8 mouse cellular contexts compared by ENCODE assay signal in the genomic region with DNA sequence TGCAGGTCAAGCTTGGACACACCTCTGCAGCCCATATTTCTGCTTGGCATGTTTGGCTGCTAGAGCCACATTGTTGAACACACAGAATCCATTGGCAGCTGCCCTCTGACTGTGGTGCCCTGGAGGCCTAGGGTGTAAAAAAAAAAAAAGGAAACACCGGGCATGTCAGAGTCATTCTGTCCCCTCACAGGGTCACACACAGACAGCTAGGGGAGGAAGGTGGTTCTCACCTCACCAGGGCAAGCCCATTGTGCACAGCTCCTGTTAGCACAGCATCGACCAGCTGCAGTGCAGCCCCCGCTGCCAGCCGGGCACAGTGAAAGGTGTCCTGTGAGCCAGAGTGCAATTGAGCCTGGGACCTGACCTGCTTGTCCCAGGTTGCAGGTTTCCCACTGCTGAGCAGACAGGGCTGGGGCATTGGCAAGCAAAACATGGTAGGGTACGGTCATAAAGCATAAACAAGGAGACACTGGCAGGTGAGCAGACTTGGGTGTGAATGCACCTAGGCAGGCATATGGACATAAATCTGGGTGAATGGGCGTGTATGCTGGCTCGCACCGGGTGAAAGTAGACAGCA. TPM values are rescaled to one million over a fixed set of nuclear protein-coding genes. Genes with fewer than 3 reads are reported as not detected.
A peak's percentile ranks its signal among the peaks of the same experiment; 100 is the strongest.
DNase-seq lines count a peak whose midpoint lies in the region; ATAC-seq lines count a peak whose summit lies in the region.

No protein-coding gene starts in this region.

- no peak overlapping the region for H3K27ac ChIP-seq in kidney, embryonic 16.5 days (ENCODE audit: low read length)
- no peak overlapping the region for H3K27ac ChIP-seq in embryonic facial prominence, embryonic 14.5 days (replicated peaks; ENCODE audit: low read depth, low read length)
- no peak overlapping the region for H3K27ac ChIP-seq in intestine, embryonic 16.5 days (ENCODE audit: low read length)
- H3K27ac ChIP-seq in neural tube, embryonic 13.5 days (replicated peaks), result peak overlapping the region; percentile 81; the same call in 1 of the 2 replicates

- H3K4me1 ChIP-seq in kidney, embryonic 16.5 days (ENCODE audit: insufficient read depth, low read length), result peaks cover 23% of the 10 kb centered on the region
- H3K4me1 ChIP-seq in embryonic facial prominence, embryonic 14.5 days (ENCODE audit: control insufficient read depth, insufficient read depth, low read length), result peaks cover 19% of the 10 kb centered on the region
- peaks cover 22% of the 10 kb centered on the region for H3K4me1 ChIP-seq in intestine, embryonic 16.5 days (ENCODE audit: control insufficient read depth, insufficient read depth, low read length)
- H3K4me1 ChIP-seq in neural tube, embryonic 13.5 days (replicated peaks), result peaks cover 34% of the 10 kb centered on the region

- DNase-seq in kidney, adult 8-10 months, result no peak
- DNase-seq in embryonic facial prominence, embryonic 14.5 days (ENCODE audit: low spot score), result no peak
- no peak for DNase-seq in right cerebral cortex, postnatal 36 days (ENCODE audit: low spot score in 2 of 2)
- no peak for DNase-seq in T-cell, adult 2 months (ENCODE audit: low spot score)
- no peak for DNase-seq in left cerebral cortex, postnatal 36 days (ENCODE audit: low spot score in 2 of 2)

- H3K4me3 ChIP-seq in kidney, embryonic 16.5 days (ENCODE audit: low read length), result peak overlapping the region; percentile 65
- peak overlapping the region; percentile 59 for H3K4me3 ChIP-seq in embryonic facial prominence, embryonic 14.5 days (ENCODE audit: low read depth, low read length)
- H3K4me3 ChIP-seq in intestine, embryonic 16.5 days (ENCODE audit: low read length), result peak overlapping the region; percentile 72
- peak overlapping the region; percentile 60 for H3K4me3 ChIP-seq in neural tube, embryonic 13.5 days

- intact Hi-C loops in left cerebral cortex, postnatal 36 days (cut with DNase I), result loop anchor here (5.0 kb wide), 1 partner anchor 85 kb away; a partner anchor contains a TSS

- H3K9me3 ChIP-seq in kidney, embryonic 16.5 days (ENCODE audit: low read length), result no peaks in the 10 kb centered on the region
- no peaks in the 10 kb centered on the region for H3K9me3 ChIP-seq in embryonic facial prominence, embryonic 14.5 days (ENCODE audit: control insufficient read depth, low read length)
- no peaks in the 10 kb centered on the region for H3K9me3 ChIP-seq in intestine, embryonic 16.5 days (ENCODE audit: control insufficient read depth, low read length)
- H3K9me3 ChIP-seq in neural tube, embryonic 13.5 days, result no peaks in the 10 kb centered on the region

- 81% methylated on average over 8 of the region's 8 CpGs for WGBS in kidney, embryonic 16.5 days
- WGBS in embryonic facial prominence, embryonic 14.5 days, result 96% methylated on average over 8 of the region's 8 CpGs
- 74% methylated on average over 8 of the region's 8 CpGs for WGBS in intestine, embryonic 16.5 days
- WGBS in neural tube, embryonic 13.5 days, result 75% methylated on average over 8 of the region's 8 CpGs

- H3K27me3 ChIP-seq in kidney, embryonic 16.5 days (ENCODE audit: insufficient read depth, low read length), result no peaks in the 10 kb centered on the region
- H3K27me3 ChIP-seq in embryonic facial prominence, embryonic 14.5 days (replicated peaks; ENCODE audit: control insufficient read depth, insufficient read depth, low read length), result no peaks in the 10 kb centered on the region
- no peaks in the 10 kb centered on the region for H3K27me3 ChIP-seq in intestine, embryonic 16.5 days (replicated peaks; ENCODE audit: control insufficient read depth, insufficient read depth, low read length)
- H3K27me3 ChIP-seq in neural tube, embryonic 13.5 days, result no peaks in the 10 kb centered on the region

- H3K36me3 ChIP-seq in kidney, embryonic 16.5 days (ENCODE audit: insufficient read depth, low read length), result 0 out of 2 replicates have a peak, but pooled peaks cover 3% of the 10 kb centered on the region
- H3K36me3 ChIP-seq in embryonic facial prominence, embryonic 14.5 days (ENCODE audit: control insufficient read depth, insufficient read depth, low read length), result peaks cover 17% of the 10 kb centered on the region
- no peaks in the 10 kb centered on the region; the same call in 1 of the 2 replicates for H3K36me3 ChIP-seq in intestine, embryonic 16.5 days (ENCODE audit: control insufficient read depth, insufficient read depth, low read length)
- peaks cover 4% of the 10 kb centered on the region; the same call in 1 of the 2 replicates for H3K36me3 ChIP-seq in neural tube, embryonic 13.5 days

- ATAC-seq in kidney, embryonic 16.5 days (ENCODE audit: low FRiP score, low TSS enrichment), result no peak
- no peak for ATAC-seq in embryonic facial prominence, embryonic 14.5 days (ENCODE audit: low read depth)
- ATAC-seq in intestine, embryonic 16.5 days, result no peak
- ATAC-seq in neural tube, embryonic 13.5 days (ENCODE audit: low read depth), result no peak

- H3K4me2 ChIP-seq in kidney, embryonic 16.5 days (replicated peaks; ENCODE audit: low read depth, low read length), result peak overlapping the region; percentile 73
- peak overlapping the region; percentile 88 for H3K4me2 ChIP-seq in embryonic facial prominence, embryonic 14.5 days (ENCODE audit: low read depth, low read length)
- peak overlapping the region; percentile 74 for H3K4me2 ChIP-seq in intestine, embryonic 16.5 days (ENCODE audit: low read depth, low read length)
- H3K4me2 ChIP-seq in neural tube, embryonic 13.5 days, result peak overlapping the region; percentile 79

- peak overlapping the region; percentile 80 for H3K9ac ChIP-seq in kidney, embryonic 16.5 days (replicated peaks; ENCODE audit: low read length)
- peak overlapping the region; percentile 73 for H3K9ac ChIP-seq in embryonic facial prominence, embryonic 14.5 days (ENCODE audit: low read depth, low read length)
- peak overlapping the region; percentile 82 for H3K9ac ChIP-seq in intestine, embryonic 16.5 days (ENCODE audit: low read depth, low read length)
- peak overlapping the region; percentile 78 for H3K9ac ChIP-seq in neural tube, embryonic 13.5 days

RNA-seq across cellular contexts. Expression of a gene that starts 1.0 kb away (rescaled TPM):
- polyA plus RNA-seq in kidney, embryonic 16.5 days (2015; fragmentation: Nextera tagmentation; extraction: Ambion mirVana), result 23.4 and 25.8 TPM in 2 replicates
- polyA plus RNA-seq in embryonic facial prominence, embryonic 14.5 days (2014; fragmentation: Nextera tagmentation; extraction: Ambion mirVana), result 15.5 and 17.8 TPM in 2 replicates
- polyA plus RNA-seq in intestine, embryonic 16.5 days (2015; fragmentation: Nextera tagmentation; extraction: Ambion mirVana), result 25.3 and 27.6 TPM in 2 replicates
- polyA plus RNA-seq in neural tube, embryonic 13.5 days (2015; fragmentation: Nextera tagmentation; extraction: Ambion mirVana), result 23.9 and 26.7 TPM in 2 replicates
- total RNA-seq in left cerebral cortex, postnatal 36 days (2021), result 10 to 100 TPM; 12.8 to 16.8 TPM

RNA-seq across cellular contexts. Expression of a gene that starts 4.5 kb away (rescaled TPM):
- polyA plus RNA-seq in kidney, embryonic 16.5 days (2015; fragmentation: Nextera tagmentation; extraction: Ambion mirVana), result 14.7 and 17.8 TPM in 2 replicates
- 13.9 and 16.9 TPM in 2 replicates for polyA plus RNA-seq in embryonic facial prominence, embryonic 14.5 days (2014; fragmentation: Nextera tagmentation; extraction: Ambion mirVana)
- 8.6 and 9.3 TPM in 2 replicates for polyA plus RNA-seq in intestine, embryonic 16.5 days (2015; fragmentation: Nextera tagmentation; extraction: Ambion mirVana)
- 15.8 and 16.7 TPM in 2 replicates for polyA plus RNA-seq in neural tube, embryonic 13.5 days (2015; fragmentation: Nextera tagmentation; extraction: Ambion mirVana)
- 10 to 100 TPM; 29.6 to 30.6 TPM for total RNA-seq in left cerebral cortex, postnatal 36 days (2021)

RNA-seq across cellular contexts. Expression of a gene that starts 13.1 kb away (rescaled TPM):
- polyA plus RNA-seq in kidney, embryonic 16.5 days (2015; fragmentation: Nextera tagmentation; extraction: Ambion mirVana), result 15.5 and 16.2 TPM in 2 replicates
- 13.6 and 14.2 TPM in 2 replicates for polyA plus RNA-seq in embryonic facial prominence, embryonic 14.5 days (2014; fragmentation: Nextera tagmentation; extraction: Ambion mirVana)
- polyA plus RNA-seq in intestine, embryonic 16.5 days (2015; fragmentation: Nextera tagmentation; extraction: Ambion mirVana), result 2.7 and 3.1 TPM in 2 replicates
- polyA plus RNA-seq in neural tube, embryonic 13.5 days (2015; fragmentation: Nextera tagmentation; extraction: Ambion mirVana), result 6.7 and 7.0 TPM in 2 replicates
- total RNA-seq in left cerebral cortex, postnatal 36 days (2021), result 10 to 100 TPM in 1 of 2 experiments, 1 to 10 TPM in 1; 6.1 to 11.1 TPM

RNA-seq across cellular contexts. Expression of a gene that starts 22.0 kb away (rescaled TPM):
- polyA plus RNA-seq in kidney, embryonic 16.5 days (2015; fragmentation: Nextera tagmentation; extraction: Ambion mirVana), result 16.0 and 16.4 TPM in 2 replicates
- polyA plus RNA-seq in embryonic facial prominence, embryonic 14.5 days (2014; fragmentation: Nextera tagmentation; extraction: Ambion mirVana), result 7.8 and 8.6 TPM in 2 replicates
- 4.7 and 5.0 TPM in 2 replicates for polyA plus RNA-seq in intestine, embryonic 16.5 days (2015; fragmentation: Nextera tagmentation; extraction: Ambion mirVana)
- polyA plus RNA-seq in neural tube, embryonic 13.5 days (2015; fragmentation: Nextera tagmentation; extraction: Ambion mirVana), result 35.8 and 40.2 TPM in 2 replicates
- 10 to 100 TPM; 45.3 to 54.5 TPM for total RNA-seq in left cerebral cortex, postnatal 36 days (2021)

RNA-seq across cellular contexts. Expression of a gene that starts 38.6 kb away (rescaled TPM):
- 19.7 and 19.8 TPM in 2 replicates for polyA plus RNA-seq in kidney, embryonic 16.5 days (2015; fragmentation: Nextera tagmentation; extraction: Ambion mirVana)
- polyA plus RNA-seq in embryonic facial prominence, embryonic 14.5 days (2014; fragmentation: Nextera tagmentation; extraction: Ambion mirVana), result 18.3 and 18.5 TPM in 2 replicates
- 13.7 and 15.3 TPM in 2 replicates for polyA plus RNA-seq in intestine, embryonic 16.5 days (2015; fragmentation: Nextera tagmentation; extraction: Ambion mirVana)
- 21.0 and 21.9 TPM in 2 replicates for polyA plus RNA-seq in neural tube, embryonic 13.5 days (2015; fragmentation: Nextera tagmentation; extraction: Ambion mirVana)
- 10 to 100 TPM; 22.6 to 23.1 TPM for total RNA-seq in left cerebral cortex, postnatal 36 days (2021)
